Mouse (Mus musculus): Measurements from ENCODE around the gene Slc5a3. TPM values are rescaled to one million over a fixed set of nuclear protein-coding genes. Genes with fewer than 3 reads are reported as not detected.

Gene Slc5a3
- total RNA-seq (2014; rRNA removed) (23.9 and 30.9 TPM in 2 replicates), polyA plus RNA-seq (2015; fragmentation: Nextera tagmentation; extraction: Ambion mirVana) (9.6 and 10.0 TPM in 2 replicates)

DNA sequence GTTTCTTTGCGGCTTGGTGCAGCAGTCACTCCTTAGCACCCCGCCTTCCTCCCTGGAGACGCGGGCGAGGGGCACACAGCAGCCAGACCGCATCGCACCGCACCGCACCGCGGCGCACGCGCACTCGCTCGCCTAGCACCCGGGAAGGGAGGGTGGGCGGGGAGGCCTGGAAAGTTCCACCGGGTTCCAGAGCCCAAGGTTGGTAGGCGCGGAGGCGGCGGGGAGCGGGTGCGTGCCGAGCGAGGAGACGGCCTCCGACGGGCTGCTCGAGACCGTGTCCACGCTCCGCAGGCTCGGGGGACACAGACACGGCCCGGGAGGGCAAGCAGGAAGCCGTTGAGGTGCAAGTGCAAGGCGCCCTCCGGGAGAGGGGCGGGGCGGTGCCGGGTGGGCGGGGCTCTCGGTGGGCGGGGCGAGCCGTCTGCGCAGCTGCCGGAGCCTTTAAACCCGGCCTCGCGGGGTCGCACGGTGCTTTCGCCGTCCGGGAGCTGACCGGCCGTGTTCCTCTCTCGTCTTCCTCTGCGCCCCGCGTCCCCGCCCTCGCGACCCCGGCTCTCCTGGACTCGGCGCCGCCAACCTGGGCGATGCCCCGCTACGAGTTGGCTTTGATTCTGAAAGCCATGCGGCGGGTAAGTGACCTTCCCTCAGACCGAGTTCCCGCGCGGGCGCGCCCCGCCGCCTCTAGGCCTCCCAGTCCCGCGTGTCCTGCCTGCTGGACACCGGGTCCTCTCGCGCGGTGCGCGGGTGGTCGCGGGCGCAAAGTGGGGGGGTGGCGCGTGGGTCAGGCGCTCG lies at the start of gene Slc5a3, which contains the start of the genes Mrps6 and Gm49711:
Gene Slc5a3 (plus strand): TSS at position 471 of the 792 bp plus-strand sequence.
Gene Mrps6 (plus strand): TSS at position 419 of the 792 bp plus-strand sequence.
Gene Gm49711 (plus strand): TSS at position 465 of the 792 bp plus-strand sequence.
- DNase-seq (ENCODE audit: low spot score) = peak; percentile 92
- Histone ChIP-seq H3K9me3 (ENCODE audit: low read length) (no peaks in the 10 kb centered on the region), H3K4me1 (ENCODE audit: insufficient read depth, low read length) (peaks cover 15% of the 10 kb centered on the region; the same call in 1 of the 2 replicates), H3K36me3 (ENCODE audit: insufficient read depth, low read length) (no peaks in the 10 kb centered on the region), H3K27me3 (ENCODE audit: insufficient read depth, low read length) (no peaks in the 10 kb centered on the region), H3K4me3 (ENCODE audit: low read length) (peak within 1 kb of the TSS; percentile 93), H3K27ac (peak within 1 kb of the TSS; percentile 85), H3K4me2 (ENCODE audit: low read depth, low read length) (peak within 1 kb of the TSS; percentile 79), H3K9ac (replicated peaks; ENCODE audit: low read length) (peak within 1 kb of the TSS; percentile 80)
- TF ChIP-seq CTCF (IDR thresholded peaks at IDR 0.05; ENCODE audit: low read depth) = peak; percentile 31; the same call in 1 of the 2 replicates
- WGBS = under 1% methylated on average over 67 of the region's 99 CpGs
- ATAC-seq = peak; percentile 95

DNA sequence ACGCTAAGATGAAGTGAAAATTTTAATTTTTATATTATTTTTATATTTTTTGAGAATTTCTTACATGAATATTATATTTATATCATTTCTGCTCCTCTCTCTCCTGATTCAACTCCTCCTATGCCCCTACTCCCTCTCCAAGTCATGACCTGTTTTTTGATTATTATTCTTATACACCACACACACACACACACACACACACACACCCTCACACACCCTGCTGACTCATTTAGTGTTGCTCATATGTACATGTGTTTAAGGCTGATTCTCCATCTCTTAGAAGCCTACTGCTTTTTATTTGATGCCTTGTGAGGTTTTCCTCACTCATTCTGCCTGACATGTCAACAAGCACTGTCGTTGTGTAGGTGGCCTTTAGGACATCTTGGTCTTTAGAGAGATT lies 48.5 kb upstream of the Slc5a3 start:
- Histone ChIP-seq H3K27me3 (ENCODE audit: insufficient read depth, low read length) (no peaks in the 10 kb centered on the region), H3K9ac (replicated peaks; ENCODE audit: low read length) (no peak overlapping the region), H3K4me3 (ENCODE audit: low read length) (no peak overlapping the region), H3K4me2 (ENCODE audit: low read depth, low read length) (no peak overlapping the region), H3K9me3 (ENCODE audit: low read length) (no peaks in the 10 kb centered on the region), H3K4me1 (ENCODE audit: insufficient read depth, low read length) (no peaks in the 10 kb centered on the region), H3K36me3 (ENCODE audit: insufficient read depth, low read length) (no peaks in the 10 kb centered on the region), H3K27ac (no peak overlapping the region)
- no peak for TF ChIP-seq CTCF (IDR thresholded peaks at IDR 0.05; ENCODE audit: low read depth)
- 89% methylated on average over 2 of the region's 2 CpGs for WGBS
- ATAC-seq (no peak), DNase-seq (ENCODE audit: low spot score) (no peak)

DNA sequence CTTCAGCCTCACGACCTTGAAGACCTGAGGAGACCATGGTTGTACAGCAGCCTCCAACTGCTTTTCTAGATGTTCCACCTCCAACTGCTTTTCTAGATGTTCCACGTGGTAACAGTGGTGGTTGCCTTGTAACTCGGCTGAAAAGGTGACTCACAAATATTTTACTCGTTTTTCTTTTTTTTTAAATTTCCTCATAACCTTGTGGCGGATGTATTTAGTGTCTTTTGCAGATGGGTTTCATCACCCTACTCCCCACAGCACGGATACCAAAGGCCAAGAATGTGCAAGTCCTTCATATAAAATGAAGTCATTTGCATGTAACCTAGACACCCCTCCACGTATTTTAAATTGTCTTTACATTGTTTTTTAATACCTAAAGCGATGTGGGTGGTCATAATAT lies 41.3 kb upstream of the Slc5a3 start:
- no peaks in the 10 kb centered on the region for H3K36me3 ChIP-seq (ENCODE audit: insufficient read depth, low read length)
- no peaks in the 10 kb centered on the region for H3K27me3 ChIP-seq (ENCODE audit: insufficient read depth, low read length)
- H3K4me1 ChIP-seq (ENCODE audit: insufficient read depth, low read length) = peaks cover 8% of the 10 kb centered on the region; the same call in 1 of the 2 replicates
- no peak overlapping the region for H3K9ac ChIP-seq (replicated peaks; ENCODE audit: low read length)
- ATAC-seq (no peak), DNase-seq (ENCODE audit: low spot score) (no peak)
- no peaks in the 10 kb centered on the region for H3K9me3 ChIP-seq (ENCODE audit: low read length)
- WGBS = 90% methylated on average over 8 of the region's 8 CpGs
- no peak overlapping the region for H3K4me2 ChIP-seq (ENCODE audit: low read depth, low read length)
- no peak overlapping the region for H3K27ac ChIP-seq
- TF ChIP-seq CTCF (IDR thresholded peaks at IDR 0.05; ENCODE audit: low read depth) = no peak
- no peak overlapping the region for H3K4me3 ChIP-seq (ENCODE audit: low read length)

DNA sequence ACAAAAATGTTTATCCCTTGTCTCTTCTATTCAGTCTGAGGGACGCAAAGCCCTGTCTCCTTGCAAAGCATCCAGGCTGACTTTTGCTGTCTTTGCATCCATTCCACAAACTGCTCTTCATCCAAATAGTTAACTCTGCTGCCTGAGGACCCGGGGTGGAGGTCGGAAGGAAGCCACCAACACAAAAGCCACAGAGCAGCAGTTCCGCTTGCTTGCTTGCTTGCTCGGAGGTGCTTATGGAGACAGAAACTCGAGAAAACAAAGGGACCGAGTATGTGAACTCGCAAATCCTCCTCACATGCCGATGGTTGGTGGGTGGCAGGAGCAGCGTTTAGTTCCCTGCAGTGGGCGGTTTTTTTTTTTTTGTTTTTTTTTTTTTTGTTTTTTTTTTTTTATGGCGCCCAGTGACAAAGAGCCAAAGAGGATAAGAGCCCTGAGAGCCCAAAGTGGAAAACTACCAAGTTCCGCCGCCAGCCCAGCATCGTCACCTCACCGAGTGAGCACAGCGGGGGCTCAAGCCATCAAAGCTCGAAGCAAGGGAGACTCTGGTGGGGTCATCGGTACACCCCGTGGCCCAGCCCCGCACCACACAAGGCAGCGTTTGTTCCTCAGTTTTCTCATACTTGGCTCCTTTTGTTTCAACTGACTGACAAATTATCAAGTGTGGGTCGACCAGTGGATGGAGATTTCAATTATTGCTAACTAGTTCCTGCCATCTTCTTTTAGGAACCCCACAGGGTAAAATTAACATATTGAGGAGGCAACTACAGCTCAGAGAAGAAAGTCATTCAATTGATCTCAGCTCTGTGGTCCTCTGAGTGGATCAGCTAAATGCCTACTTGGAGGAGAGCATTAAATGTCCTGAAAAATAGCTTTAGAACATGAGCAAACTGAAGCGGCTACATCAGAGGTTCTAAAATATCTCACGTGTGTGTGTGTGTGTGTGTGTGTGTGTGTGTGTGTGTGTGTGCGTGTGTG lies 38.7 kb upstream of the Slc5a3 start:
- Histone ChIP-seq H3K9ac (replicated peaks; ENCODE audit: low read length) (peak overlapping the region; percentile 48), H3K27ac (peak overlapping the region; percentile 66), H3K4me3 (ENCODE audit: low read length) (peak overlapping the region; percentile 34), H3K27me3 (ENCODE audit: insufficient read depth, low read length) (no peaks in the 10 kb centered on the region), H3K9me3 (ENCODE audit: low read length) (no peaks in the 10 kb centered on the region), H3K4me1 (ENCODE audit: insufficient read depth, low read length) (peaks cover 8% of the 10 kb centered on the region; the same call in 1 of the 2 replicates), H3K36me3 (ENCODE audit: insufficient read depth, low read length) (no peaks in the 10 kb centered on the region), H3K4me2 (ENCODE audit: low read depth, low read length) (peak overlapping the region; percentile 63)
- ATAC-seq (peak; percentile 80), DNase-seq (ENCODE audit: low spot score) (peak; percentile 64)
- TF ChIP-seq CTCF (IDR thresholded peaks at IDR 0.05; ENCODE audit: low read depth) = no peak
- 4% methylated on average over 26 of the region's 26 CpGs for WGBS

DNA sequence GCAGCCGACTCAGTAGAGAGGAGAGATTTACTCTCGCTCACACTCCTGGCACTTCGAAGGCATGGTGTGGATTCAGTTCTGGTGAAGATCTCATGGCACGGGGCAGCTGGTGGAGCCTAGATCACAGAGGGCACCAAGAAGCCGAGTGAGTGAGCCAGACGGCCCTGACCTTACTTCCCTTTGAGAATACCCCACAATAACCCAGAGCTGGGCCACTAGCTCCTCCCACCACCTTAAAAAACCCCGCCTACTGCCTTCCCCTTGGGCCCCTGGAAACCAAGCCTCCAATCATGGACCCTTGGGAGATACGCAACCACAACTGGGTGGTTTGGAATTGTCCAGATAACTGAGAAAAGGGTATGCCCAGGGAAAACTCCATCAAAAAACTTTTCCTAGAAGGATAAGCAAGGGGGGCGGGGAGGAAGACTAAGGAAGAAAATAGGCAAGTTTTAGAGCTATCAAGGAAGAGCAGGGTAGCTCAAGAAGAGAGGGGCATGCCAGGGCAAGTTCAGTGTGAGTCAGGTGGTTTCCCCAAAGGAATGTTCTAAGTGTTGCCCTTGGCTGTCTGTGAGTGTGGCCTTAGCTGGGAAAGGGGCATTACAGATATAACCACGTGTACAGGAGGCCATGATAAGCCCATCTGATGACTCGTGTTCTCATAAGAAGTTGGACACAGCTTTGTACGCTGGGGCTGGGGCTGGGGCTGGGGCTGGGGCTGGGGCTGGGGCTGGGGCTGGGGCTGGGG lies 36.3 kb upstream of the Slc5a3 start:
- Histone ChIP-seq H3K4me3 (ENCODE audit: low read length) (no peak overlapping the region), H3K27me3 (ENCODE audit: insufficient read depth, low read length) (no peaks in the 10 kb centered on the region), H3K4me1 (ENCODE audit: insufficient read depth, low read length) (peaks cover 8% of the 10 kb centered on the region; the same call in 1 of the 2 replicates), H3K4me2 (ENCODE audit: low read depth, low read length) (no peak overlapping the region), H3K9me3 (ENCODE audit: low read length) (no peaks in the 10 kb centered on the region), H3K27ac (no peak overlapping the region), H3K36me3 (ENCODE audit: insufficient read depth, low read length) (no peaks in the 10 kb centered on the region), H3K9ac (replicated peaks; ENCODE audit: low read length) (no peak overlapping the region)
- 84% methylated on average over 12 of the region's 12 CpGs for WGBS
- ATAC-seq = no peak
- DNase-seq (ENCODE audit: low spot score) = no peak
- TF ChIP-seq CTCF (IDR thresholded peaks at IDR 0.05; ENCODE audit: low read depth) = no peak
